Mouse (Mus musculus) adrenal gland, postnatal 4 days (tissue): ENCODE data around the gene Hmga1. TPM values are rescaled to one million over a fixed set of nuclear protein-coding genes. Genes with fewer than 3 reads are reported as not detected.

Experiments used
- total RNA-seq, 2 experiments: library from RNA; stranded (reverse); gene quantifications; 2 replicates each; pipeline ENCODE4 v1.2.3; 2021

The Hmga1 gene
- total RNA-seq, 2 experiments from 2014 or later, result 41.6 to 44.9 TPM

Other genes with a start within 250 kb of the Hmga1 start
- 1 to 10 TPM; 1.5 to 6.2 TPM for gene Grm4, start 35.1 kb upstream of the Hmga1 start, total RNA-seq
- gene AI413582, start 9.3 kb downstream of the Hmga1 start, total RNA-seq, result 10 to 100 TPM; 17.4 to 19.1 TPM
- 100 to 1,000 TPM; 173 to 174 TPM for gene Nudt3, start 67.0 kb downstream of the Hmga1 start, total RNA-seq
- gene RPS10-NUDT3, start 78.7 kb downstream of the Hmga1 start, total RNA-seq, result not detected
- 1,000 to 10,000 TPM; 1,377 to 1,386 TPM for gene Rps10, start 80.2 kb downstream of the Hmga1 start, total RNA-seq
- 1 to 10 TPM; 5.5 to 5.6 TPM for gene Pacsin1, start 99.0 kb downstream of the Hmga1 start, total RNA-seq
- 1 to 10 TPM; 1.2 to 1.9 TPM for gene Spdef, start 172.5 kb downstream of the Hmga1 start, total RNA-seq